Mouse (Mus musculus): ENCODE measurements around the gene Pp2d1. TPM values are rescaled to one million over a fixed set of nuclear protein-coding genes. Genes with fewer than 3 reads are reported as not detected.

The Pp2d1 gene
- total RNA-seq, 2 experiments from 2014 or later, result 0.04 TPM; not detected in 1

DNA sequence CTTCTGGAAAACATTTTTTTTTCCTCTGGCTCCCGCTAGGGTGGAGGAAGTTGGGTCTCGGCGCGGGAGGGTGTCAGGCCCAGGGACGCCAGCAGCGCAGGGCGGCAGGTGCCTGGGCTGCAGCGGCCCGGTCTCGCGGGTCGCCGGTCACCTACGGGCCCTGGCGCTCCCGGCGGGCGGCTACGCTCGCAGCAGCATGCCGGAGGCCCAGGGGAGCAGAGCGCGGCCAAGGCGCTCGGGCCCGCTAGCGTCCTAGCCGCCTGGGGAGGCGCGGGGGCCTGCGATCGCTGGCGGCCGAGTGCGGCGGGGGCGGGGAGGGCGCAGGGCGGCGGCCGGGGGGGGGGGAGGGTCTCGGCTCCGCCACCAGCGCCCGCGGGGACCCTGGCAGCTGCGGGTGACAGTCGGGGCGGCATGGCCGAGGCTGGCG, 27.7 kb upstream of the Pp2d1 start:
- peak; percentile 49 for ATAC-seq (replicated peaks; ENCODE audit: poor library complexity)

DNA sequence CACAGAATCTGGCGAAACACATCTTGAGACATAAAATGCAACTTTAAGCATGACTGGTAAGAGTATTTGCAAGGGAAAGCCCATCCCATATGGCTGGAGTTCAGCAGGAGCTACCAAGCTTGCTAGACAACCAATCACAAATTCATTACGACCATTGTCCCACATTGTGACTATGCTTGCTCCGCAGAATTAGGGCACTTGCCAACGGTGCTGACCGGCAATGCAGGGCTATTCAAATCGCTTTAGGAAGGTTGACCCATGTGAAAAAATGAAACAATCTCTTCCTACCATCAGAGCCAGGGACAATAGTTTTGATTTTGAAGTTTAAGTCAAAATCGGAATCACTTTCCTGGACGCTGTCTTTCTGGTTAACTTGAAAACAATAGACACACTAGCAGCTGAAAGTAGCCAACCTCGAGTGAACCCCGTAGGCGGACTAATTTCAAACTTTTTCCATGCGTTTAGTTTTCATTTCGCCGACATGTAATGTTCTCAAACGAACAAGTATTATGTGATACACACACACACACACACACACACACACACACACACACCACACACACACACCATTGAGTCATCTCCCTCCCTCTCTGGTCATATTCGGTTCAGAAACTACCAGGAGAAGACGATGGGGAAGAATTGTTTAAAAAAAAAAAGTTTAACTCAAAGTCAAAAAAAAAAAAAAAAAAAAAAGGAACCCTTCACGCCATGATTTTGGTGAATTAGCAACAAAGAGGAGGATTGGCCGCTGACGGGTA, 27.1 kb upstream of the Pp2d1 start, which contains the start of gene Kat2b:
Gene Kat2b, plus strand, starts transcription at position 701 of the 758 bp plus-strand sequence.
- peak; percentile 5; the same call in 1 of the 2 replicates for ATAC-seq (replicated peaks; ENCODE audit: poor library complexity)

DNA sequence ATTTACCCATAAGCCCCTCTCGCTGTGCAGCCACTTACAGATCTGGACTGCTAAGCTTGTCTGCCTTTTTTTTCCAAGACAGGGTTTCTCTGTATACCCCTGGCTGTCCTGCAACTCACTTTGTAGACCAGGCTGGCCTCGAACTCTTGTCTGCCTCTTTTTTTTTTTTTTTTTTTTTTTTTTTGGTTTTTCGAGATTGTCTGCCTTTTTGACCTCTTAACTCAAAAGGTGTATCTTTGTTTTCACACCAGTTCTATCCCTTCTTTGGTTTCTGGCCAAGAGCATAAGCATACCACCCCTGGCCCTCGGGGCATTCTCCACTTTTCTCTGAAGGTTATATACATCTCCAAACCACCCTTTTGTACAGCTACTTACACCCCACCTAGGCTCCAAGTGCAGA, 25.6 kb upstream of the Pp2d1 start:
- no peak for ATAC-seq (replicated peaks; ENCODE audit: poor library complexity)

DNA sequence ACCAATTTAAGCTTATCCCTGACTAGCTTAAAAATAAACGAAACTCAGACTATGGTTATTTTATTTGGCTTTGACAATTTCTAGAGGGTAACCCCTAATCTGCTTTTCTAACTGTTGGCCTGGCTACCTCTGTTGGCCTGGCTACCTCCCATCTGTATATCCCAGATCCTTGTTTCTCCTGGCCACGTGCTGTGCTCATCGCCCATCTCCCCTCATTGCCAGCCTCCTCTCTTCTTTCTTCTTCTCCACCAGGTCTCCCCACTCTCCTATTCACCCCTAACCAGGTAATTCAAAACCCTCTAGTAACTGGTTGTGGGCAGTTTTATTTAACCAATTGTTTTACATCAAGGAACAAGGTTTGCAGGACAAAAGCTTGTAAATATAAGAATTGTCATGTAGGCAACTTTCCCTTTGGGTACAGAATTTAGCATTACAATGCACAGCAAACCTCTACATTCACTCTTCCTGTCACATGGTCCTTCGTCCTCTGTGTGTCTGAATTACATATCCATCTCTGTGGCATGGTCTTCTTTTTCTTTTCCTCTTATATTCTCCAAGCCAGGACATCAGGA, 22.3 kb upstream of the Pp2d1 start:
- ATAC-seq (replicated peaks; ENCODE audit: poor library complexity), result no peak

DNA sequence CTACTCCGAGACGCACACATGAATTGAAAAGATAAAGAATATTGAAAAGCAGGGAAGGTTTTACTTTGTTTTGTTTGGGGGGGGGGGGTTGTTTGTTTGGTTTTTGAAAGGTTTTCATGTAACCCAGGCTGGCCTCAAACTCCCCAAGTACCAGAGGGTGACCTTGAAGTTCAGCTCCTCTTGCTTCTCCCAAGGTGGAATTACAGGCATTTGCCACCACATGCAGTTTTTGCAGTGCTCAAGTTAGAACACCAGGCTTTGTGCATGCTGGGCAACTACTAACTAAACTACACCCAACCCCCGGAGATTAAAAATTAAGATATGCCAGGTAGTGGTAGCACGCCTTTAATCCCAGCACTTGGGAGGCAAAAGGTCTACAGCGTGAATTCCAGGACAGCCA, 20.4 kb upstream of the Pp2d1 start:
- ATAC-seq (replicated peaks; ENCODE audit: poor library complexity), result no peak

DNA sequence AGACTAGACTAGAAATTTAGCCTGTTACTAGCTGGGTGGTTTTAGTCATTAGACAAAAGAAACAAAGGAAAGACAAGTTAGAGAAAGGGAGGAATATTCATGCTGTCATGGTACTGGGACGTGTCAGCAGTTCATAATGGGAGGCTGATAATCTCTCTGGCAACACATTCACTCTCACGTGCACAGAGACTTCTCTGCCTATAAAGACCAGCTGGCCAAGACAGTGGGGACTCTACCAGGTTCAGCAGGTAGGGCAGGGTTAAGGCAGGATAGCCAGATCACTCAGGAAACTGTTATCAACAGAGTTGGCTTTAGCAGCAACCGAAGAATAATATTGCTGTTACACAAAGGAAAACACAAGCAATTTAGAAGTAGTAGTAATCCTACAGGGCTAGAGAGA, 18.2 kb upstream of the Pp2d1 start:
- ATAC-seq (replicated peaks; ENCODE audit: poor library complexity), result peak; percentile 28; the same call in 1 of the 2 replicates

DNA sequence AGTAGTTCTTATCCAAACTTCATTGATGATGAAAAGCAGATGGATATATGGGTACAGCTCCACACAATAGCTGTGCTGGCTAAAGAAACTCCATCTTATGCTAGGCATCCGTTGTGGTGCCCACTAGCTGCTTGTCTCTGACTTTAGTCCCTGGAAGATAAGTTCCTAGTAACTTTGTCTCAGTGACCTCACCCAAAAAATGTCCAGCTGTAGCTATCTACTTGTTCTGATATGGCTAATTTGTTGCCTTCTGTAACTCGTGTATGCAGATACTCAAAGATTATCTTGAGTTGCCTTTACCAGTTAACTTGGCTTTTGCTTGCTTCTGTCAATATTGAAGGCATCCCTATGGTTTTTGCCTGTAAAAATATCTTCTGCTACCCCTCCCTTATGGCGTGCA, 15.6 kb upstream of the Pp2d1 start:
- peak; percentile 84 for ATAC-seq (replicated peaks; ENCODE audit: poor library complexity)

DNA sequence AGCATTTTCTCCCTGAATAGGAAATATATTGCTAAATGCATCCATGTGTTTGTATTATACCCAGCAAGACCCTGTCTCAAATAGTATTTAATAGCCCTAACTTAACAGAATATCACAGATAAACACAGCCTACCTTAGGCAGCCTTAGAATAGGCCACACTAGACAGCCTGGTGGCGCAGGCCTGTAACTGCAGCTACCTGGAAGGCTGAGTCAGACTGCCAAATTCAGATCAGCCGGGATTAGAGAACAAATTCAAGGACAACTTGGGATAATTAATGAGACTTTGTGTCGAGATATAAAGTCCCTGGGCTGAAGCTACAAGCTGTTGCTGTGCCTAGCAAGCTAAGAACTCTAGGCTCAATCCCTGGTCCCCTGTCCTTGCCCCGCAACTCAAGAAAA, 14.8 kb upstream of the Pp2d1 start:
- ATAC-seq (replicated peaks; ENCODE audit: poor library complexity), result peak; percentile 83

DNA sequence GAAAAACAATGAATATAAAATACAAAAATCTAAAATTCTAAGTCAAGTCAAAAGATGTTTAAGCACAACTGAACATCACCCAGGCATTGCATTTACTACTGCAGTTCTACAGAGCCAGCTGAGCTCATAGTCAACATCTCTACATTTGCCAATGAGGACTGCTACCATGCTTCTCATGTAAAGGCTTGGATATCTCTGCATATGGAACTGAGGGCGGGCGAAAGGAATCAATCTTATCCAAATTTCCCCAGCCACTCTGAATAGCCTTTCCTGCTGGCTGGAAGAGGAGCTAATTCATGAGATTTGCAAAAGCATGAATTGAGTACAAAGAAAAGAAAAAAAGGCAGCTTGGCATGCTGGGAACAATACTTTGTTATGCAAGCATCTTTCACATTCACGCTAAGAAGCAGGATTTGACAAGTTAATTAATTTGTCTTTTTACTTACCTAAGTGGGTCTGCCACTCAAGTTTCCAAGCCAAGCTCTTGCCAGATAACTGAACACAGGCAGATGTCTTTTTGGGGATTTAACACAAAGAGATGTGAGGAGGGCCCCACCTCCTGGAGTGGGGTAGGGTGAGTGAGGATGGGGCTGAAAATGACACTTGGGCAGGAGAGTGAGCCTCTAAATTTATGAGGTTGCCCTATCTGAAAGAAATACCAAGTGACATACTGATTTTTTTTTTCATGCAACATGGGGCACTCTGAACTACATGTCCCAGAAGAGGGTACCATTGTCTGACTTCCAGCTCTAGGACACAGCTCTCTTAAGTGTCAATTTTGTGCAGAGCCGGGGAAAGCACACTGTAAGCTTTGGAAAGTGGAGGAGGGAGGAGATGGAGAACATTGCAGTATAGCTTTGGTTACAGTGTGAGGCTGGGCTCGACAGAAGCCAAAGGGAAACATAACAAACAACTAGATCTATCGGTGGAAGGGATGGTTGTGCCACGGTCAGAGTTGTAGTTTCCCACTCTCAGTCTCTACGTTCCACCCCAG, 12.4 kb upstream of the Pp2d1 start:
- no peak for ATAC-seq (replicated peaks; ENCODE audit: poor library complexity)

DNA sequence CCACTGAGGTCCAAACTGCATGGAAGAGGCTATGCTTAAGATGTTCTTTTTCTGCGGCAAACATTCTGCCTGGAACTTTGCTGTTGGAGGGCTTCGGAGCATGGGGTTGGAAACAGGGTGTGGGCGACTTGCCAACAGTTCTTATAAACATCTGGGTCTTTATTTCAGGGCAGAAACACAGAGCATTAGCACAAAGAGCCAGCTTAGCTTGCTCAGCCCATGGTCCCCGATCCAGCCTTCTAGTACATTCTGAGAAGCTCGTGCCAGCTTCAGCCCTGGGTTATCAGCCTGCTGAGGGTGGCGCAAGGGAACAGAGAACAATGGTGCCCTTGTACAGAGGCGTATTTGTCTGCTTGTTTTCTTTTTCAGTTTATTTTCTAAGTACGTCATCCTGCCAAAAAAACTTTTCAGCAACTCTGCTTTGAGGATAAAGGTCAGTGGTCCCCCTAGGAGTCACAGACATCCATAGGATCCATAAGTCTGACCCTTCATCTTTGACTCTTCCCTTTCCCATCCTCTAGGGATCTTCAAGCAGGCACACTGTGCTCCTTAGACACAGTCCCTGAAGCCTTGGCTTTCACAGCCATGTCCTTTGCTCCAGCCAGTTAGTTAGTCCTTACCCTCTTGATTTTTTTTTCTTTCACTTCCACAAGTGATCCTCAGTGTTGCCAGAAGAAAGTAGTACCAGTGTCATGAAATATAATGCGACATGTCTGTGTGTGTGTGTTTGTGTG, 4.5 kb upstream of the Pp2d1 start:
- ATAC-seq (replicated peaks; ENCODE audit: poor library complexity), result no peak

DNA sequence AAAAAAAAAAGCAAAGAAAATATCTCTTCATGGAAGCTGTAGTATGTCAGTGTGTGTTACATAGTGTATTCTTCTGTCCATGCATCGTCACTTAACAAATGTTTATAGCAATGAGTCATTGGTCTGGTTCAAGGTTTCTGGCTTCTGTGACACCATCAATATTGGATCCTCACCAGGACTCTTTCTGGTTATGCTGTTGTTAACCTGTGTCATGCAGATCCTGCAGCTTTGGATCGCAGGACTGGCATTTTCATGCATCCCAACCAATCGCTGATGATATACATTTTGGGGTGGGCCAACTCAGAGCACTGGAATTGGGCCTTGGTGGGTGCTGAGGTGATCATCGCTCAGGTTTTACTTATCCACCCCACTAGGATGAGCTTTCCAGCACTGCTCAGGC, 3.3 kb upstream of the Pp2d1 start:
- ATAC-seq (replicated peaks; ENCODE audit: poor library complexity), result no peak

DNA sequence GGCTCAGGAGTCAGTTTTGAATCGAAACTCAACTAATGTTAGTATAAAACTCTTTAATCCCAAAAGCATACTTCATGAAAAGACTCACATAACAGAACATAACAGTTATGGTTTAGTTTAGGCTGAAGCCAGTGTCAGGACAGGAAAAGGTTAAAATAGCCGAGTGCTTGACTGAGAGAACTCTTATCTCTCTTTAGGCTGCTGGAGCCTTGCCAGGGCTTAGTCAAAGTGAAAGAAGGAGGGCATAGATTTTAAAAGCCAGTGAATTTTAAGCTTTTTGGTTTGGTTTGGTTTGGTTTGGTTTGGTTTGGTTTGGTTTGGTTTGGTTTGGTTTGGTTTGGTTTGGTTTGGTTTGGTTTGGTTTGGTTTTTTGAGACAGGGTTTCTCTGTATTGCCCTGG, 6.8 kb downstream of the Pp2d1 start:
- peak; percentile 80 for ATAC-seq (replicated peaks; ENCODE audit: poor library complexity)

DNA sequence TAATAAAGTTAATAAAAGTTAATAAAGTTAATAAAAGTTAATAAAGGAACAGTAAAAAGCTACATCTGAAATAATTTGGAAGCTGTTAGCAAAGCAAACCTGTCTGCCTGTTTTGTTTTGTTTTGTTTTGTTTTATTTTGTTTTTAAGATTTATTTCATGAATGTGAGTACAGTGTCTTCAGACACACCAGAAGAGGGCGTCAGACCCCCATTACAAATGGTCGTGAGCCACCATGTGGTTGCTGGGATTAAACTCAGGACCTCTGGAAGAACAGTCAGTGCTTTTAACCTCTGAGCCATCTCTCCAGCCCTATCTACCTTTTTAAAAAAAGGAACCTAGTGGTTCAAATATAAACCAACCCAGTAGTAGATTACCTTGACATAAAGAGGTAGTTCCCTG, 8.1 kb downstream of the Pp2d1 start:
- ATAC-seq (replicated peaks; ENCODE audit: poor library complexity), result no peak

DNA sequence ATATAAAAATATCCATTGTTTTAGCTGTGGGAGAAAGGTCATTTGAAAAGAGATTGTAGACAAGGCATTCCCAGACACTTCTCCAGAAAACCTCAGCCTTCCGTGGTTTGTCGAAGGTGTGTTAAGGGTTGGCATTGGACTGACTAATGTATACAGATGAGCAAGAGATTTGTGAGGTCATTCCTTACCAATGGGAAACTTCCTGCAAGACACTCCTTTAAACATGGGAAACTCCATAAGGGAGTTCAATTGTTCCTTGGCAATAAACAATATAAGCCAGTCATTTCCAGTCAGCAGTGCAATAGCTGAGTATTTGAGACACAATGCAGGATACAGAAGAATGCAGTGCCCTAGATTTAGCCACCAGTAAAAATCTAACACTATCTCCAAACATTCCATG, 11.2 kb downstream of the Pp2d1 start:
- ATAC-seq (replicated peaks; ENCODE audit: poor library complexity), result no peak

DNA sequence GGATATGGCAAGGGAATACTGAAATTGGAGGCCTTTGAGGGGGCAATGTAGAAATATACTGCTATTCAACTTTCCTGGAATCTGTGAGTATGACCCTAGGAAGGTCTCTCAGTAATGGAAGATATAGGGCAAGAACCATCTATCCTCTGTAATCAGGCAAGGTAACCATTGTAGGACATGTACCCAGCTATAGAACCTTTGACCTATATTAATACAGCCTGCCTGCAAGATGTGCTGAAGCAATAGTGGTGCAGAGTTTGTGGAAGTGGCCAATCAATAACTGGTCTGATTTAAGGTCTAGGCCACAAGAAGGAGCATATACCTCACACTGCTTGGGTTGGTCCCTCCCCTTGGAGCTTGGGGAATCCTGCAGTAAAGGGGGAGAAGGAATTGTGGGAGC, 18.7 kb downstream of the Pp2d1 start:
- no peak for ATAC-seq (replicated peaks; ENCODE audit: poor library complexity)

DNA sequence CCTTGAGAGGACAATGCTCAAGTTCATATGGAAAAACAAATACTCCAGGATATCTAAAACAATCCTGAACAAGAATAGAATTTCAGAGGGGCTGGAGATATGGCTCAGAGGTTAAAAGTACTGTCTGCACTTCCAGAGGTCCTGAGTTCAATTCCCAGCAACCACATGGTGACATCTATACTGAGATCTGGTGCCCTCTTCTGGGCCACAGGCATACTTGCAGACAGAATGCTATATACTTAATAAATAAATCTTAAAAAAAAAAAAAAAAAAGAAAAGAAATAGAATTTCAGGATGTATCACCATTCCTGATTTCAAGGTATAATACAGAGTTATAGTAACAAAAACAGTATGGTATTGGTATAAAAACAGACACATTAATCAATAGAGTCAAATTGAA, 19.9 kb downstream of the Pp2d1 start:
- ATAC-seq (replicated peaks; ENCODE audit: poor library complexity), result peak; percentile 58; the same call in 1 of the 2 replicates

DNA sequence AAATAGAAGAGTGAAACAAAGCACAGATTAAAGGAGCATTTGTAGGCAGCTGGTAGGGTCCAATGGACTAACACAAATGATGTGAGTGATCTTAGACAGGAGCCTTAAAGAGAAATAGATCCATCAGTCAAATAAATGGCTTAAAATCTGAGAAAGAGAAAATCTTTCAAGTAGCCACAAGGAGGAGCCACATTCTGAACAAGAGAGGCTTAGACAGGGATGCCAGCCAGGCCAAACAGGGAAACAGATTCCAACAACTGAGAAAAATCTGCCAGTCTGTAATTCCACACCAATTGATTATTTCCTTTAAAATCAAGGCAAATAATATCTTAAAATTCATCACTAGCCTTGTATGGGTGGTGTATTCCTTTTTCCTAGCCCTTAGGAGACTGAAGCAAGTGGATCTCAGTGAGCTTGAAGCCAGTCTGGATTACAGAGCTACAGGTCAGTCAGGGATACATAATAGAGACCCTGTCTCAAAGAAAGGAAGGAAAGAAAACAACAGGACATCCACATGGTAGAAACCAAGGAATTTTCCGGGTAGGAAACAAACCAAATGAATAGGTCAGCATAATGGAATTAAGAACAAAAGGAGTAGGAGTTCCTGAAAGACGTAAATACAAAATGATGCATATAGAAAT, 26.8 kb downstream of the Pp2d1 start:
- ATAC-seq (replicated peaks; ENCODE audit: poor library complexity), result peak; percentile 73

DNA sequence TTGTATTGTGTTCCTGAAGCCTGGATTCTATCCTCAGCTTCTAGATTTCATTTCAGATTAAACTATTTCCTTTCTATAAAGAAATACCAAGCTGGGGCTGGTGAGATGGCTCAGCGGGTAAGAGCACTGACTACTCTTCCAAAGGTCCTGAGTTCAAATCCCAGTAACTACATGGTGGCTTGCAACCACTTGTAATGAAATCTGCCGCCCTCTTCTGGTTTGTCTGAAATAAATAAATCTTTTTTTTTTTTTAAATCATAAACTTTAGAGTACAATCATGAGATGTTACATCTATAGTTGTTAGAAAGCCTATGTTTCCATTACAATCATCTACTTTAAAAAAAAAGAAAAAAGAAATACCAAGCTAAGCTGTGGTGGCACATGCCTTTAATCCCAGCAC, 36.3 kb downstream of the Pp2d1 start:
- ATAC-seq (replicated peaks; ENCODE audit: poor library complexity), result no peak

DNA sequence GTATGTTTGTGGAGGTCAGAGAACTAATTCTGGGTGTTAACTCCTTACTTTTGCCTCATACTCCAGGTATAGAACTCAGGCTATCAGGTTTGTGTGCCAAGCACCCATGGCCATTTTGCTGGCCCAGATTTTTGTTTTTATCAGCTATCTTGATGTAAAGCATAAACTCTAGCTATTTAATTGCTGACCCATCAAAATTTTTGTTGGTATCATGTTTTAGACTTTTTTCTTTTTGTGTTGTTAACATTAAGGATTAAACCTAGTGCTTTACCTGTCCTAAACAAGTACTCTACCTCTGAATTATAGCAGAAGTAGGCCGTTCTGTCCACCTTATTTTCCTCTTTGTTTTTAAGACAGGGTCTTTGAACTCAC, 50.3 kb downstream of the Pp2d1 start:
- ATAC-seq (replicated peaks; ENCODE audit: poor library complexity), result no peak

DNA sequence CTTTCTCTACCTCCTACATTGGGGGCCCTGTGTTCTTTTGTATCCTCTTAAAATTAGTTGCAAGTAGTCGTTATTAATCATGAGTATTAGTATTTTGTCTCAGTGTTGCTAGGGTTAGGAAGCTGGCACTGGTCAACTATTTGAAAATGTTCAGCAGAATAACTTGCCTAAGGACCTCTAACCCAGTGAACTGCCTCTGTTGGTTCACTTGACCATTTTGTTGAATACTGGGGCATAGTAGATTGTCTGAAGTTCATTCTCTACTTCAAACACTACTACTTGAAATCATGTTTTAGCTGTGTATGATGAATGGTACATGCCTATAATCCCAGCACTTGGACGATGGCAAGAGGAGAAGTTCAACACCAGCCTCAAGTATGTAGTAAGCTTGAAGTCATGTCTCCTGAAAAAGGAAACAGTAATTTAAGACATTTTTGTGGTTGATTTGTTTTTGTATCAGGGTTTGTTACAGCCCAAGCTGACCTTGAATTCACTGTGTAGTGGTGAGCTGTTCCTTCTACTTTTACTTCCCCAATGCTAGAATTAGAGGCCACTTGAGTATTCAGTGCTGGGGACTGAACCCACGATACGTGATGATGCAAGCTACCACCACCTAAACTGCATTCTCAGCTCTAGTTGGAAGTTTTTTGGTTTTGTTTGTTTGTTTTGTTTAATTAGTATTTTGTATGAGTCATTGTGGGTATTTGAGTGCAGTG, 50.8 kb downstream of the Pp2d1 start:
- ATAC-seq (replicated peaks; ENCODE audit: poor library complexity), result peak; percentile 98
